Mouse (Mus musculus): ENCODE measurements at regions not wholly inside any gene's neighbourhood (a gene's known extent, or its start where the extent isn't known, plus 50 kb on each side); places are given as distances from the start of the nearest gene placed in this dataset.

DNA sequence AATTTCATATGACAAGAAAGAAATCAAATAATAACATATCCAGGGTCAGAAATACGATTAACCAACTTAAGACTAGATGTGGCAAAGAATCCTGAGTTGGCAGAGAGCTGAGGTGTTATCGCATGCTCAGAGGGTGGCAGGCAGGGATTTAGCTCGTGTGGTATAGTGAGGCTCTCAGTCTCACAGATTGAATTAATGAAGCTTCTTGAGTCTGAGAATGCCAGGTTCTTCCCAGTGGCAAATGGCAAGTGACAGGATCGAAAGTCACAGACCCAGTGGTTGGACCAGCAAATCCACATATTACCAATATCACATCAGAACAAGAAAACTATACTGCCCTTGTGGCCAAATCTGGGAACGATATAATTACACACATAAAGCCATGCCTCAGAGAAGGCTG, 101.3 kb upstream of the Peli2 start:
- TF ChIP-seq TCF12 (IDR thresholded peaks at IDR 0.05; ENCODE audit: insufficient read depth, poor library complexity, severe bottlenecking) (no peak), POLR2AphosphoS2 (IDR thresholded peaks at IDR 0.05; ENCODE audit: insufficient read length, low read depth) (no peak)

Data from myocyte (in vitro differentiated cells).